10 mouse cellular contexts compared by ENCODE assay signal in the genomic region with DNA sequence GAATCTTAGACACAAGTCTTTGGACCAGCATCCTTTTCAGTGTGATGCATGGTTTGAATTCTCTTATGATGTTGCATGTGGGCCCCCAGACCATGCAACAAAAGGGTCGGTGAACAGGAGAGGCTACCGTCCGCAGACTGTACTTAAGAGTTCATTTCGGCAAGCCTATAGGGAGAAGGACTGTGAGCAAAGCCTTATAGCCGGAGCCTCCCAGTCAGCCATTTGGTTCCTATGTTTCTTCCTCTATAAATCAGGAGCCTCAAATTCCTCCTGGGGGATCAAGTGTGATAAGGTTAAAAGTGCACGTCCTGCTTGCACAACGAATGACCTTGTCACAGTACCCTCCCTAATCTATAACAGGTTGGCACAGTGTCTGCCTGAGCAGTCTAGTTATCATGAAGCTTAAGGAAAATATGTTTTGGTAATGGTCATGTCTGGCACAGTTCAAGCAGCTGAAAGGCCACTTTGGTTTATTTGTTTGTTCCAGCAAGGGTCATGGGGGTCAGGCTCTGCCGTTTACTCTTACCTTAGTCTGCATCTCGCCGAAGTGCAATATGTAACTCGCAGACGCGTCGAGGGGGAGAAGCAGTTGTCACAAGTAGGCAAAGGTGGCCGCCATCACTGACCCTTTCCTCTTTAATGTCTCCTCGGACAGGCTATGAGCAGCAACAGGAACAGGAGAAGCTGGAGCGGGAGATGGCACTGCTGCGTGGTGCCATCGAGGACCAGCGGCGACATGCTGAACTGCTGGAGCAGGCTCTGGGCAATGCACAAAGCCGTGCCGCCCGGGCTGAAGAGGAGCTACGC. TPM values are rescaled to one million over a fixed set of nuclear protein-coding genes. Genes with fewer than 3 reads are reported as not detected.
DNase-seq lines count a peak whose midpoint lies in the region; ATAC-seq and TF ChIP-seq lines count a peak whose summit lies in the region.
"Had no signal": no experiment of that assay in that cellular context is flagged by ENCODE, and none has a peak within 500 bp of the region (broad histone marks: within the 10 kb centered on the region; RNA-seq: fewer than 3 reads in every experiment).

No protein-coding gene starts in this region.

- no peak for TF ChIP-seq CTCF in heart, adult 2 months (IDR thresholded peaks at IDR 0.05)
- TF ChIP-seq CTCF in kidney, adult 2 months (conservative IDR thresholded peaks at IDR 0.05; ENCODE audit: insufficient read depth, insufficient read length, low read depth, low read length) = no peak

- TF ChIP-seq POLR2A in heart, adult 2 months (IDR thresholded peaks at IDR 0.05; ENCODE audit: insufficient read depth, low read depth, low read length) = no peak
- TF ChIP-seq POLR2A in kidney, adult 2 months (IDR thresholded peaks at IDR 0.05; ENCODE audit: low read depth, low read length) = no peak

- H3K27ac ChIP-seq in heart, adult 2 months = peak overlapping the region; percentile 94
- no peak overlapping the region for H3K27ac ChIP-seq in midbrain, embryonic 11.5 days (ENCODE audit: low read depth, low read length)
- H3K27ac ChIP-seq in midbrain, embryonic 14.5 days (replicated peaks; ENCODE audit: low read depth, low read length) = no peak overlapping the region
- H3K27ac ChIP-seq in kidney, adult 2 months (ENCODE audit: insufficient read depth, low read depth, low read length) = peak overlapping the region; percentile 93

- H3K27me3 ChIP-seq in heart, adult 2 months (ENCODE audit: control insufficient read depth, insufficient read depth, low read length) = no peaks in the 10 kb centered on the region
- H3K27me3 ChIP-seq in midbrain, embryonic 11.5 days (ENCODE audit: control insufficient read depth, insufficient read depth, low read length) = no peaks in the 10 kb centered on the region
- H3K27me3 ChIP-seq in midbrain, embryonic 14.5 days (ENCODE audit: control insufficient read depth, insufficient read depth, low read length) = no peaks in the 10 kb centered on the region
- H3K27me3 ChIP-seq in kidney, adult 2 months (replicated peaks; ENCODE audit: control insufficient read depth, insufficient read depth, low read length) = no peaks in the 10 kb centered on the region
- H3K27me3 ChIP-seq: embryonic facial prominence, embryonic 15.5 days had no signal

- H3K9ac ChIP-seq in heart, adult 2 months (ENCODE audit: low read depth, low read length) = no peak overlapping the region
- no peak overlapping the region for H3K9ac ChIP-seq in midbrain, embryonic 11.5 days (ENCODE audit: low read length)
- H3K9ac ChIP-seq in midbrain, embryonic 14.5 days (replicated peaks; ENCODE audit: low read length) = no peak overlapping the region
- H3K9ac ChIP-seq: embryonic facial prominence, embryonic 15.5 days had no signal

- no peak for TF ChIP-seq EP300 in heart, adult 2 months (IDR thresholded peaks at IDR 0.05; ENCODE audit: insufficient read depth, low read depth, low read length)

- peaks cover 41% of the 10 kb centered on the region for H3K4me1 ChIP-seq in heart, adult 2 months (ENCODE audit: control insufficient read depth, insufficient read depth, low read length)
- H3K4me1 ChIP-seq in midbrain, embryonic 11.5 days (ENCODE audit: control insufficient read depth, insufficient read depth, low read length) = peaks cover 37% of the 10 kb centered on the region
- H3K4me1 ChIP-seq in midbrain, embryonic 14.5 days (ENCODE audit: control insufficient read depth, insufficient read depth, low read length) = peaks cover 36% of the 10 kb centered on the region
- H3K4me1 ChIP-seq in kidney, adult 2 months (ENCODE audit: control insufficient read depth, insufficient read depth, low read length) = peaks cover 71% of the 10 kb centered on the region

- H3K36me3 ChIP-seq in heart, adult 2 months (ENCODE audit: control insufficient read depth, insufficient read depth, low read length) = peaks cover 79% of the 10 kb centered on the region
- peaks cover 69% of the 10 kb centered on the region for H3K36me3 ChIP-seq in midbrain, embryonic 11.5 days (ENCODE audit: control insufficient read depth, insufficient read depth, low read length)
- H3K36me3 ChIP-seq in midbrain, embryonic 14.5 days (ENCODE audit: control insufficient read depth, insufficient read depth, low read length) = peaks cover 100% of the 10 kb centered on the region
- H3K36me3 ChIP-seq in kidney, adult 2 months (ENCODE audit: control insufficient read depth, insufficient read depth, low read length) = peaks cover 40% of the 10 kb centered on the region

- H3K9me3 ChIP-seq in midbrain, embryonic 11.5 days (ENCODE audit: control insufficient read depth, low read length) = no peaks in the 10 kb centered on the region
- no peaks in the 10 kb centered on the region for H3K9me3 ChIP-seq in midbrain, embryonic 14.5 days (ENCODE audit: control insufficient read depth, low read length)
- H3K9me3 ChIP-seq: embryonic facial prominence, embryonic 15.5 days had no signal

- intact Hi-C loops in heart, adult 2 months (cut with DNase I) = loop anchor here (2.0 kb wide), 1 partner anchor 29 kb away; no protein-coding TSS in a partner anchor
- intact Hi-C loops in gastrocnemius, postnatal 14 days (cut with DNase I; ENCODE audit: low total_unique reads) = no loop called here

- H3K4me3 ChIP-seq in heart, adult 2 months = no peak overlapping the region
- H3K4me3 ChIP-seq in midbrain, embryonic 11.5 days (ENCODE audit: low read depth, low read length) = no peak overlapping the region
- no peak overlapping the region for H3K4me3 ChIP-seq in midbrain, embryonic 14.5 days (replicated peaks; ENCODE audit: low read depth, low read length)
- H3K4me3 ChIP-seq in kidney, adult 2 months (ENCODE audit: insufficient read depth, low read depth, low read length) = no peak overlapping the region
- H3K4me3 ChIP-seq: embryonic facial prominence, embryonic 15.5 days had no signal

- peak in 1 of 2 experiments; percentile 37 for DNase-seq in heart, adult 2 months
- DNase-seq in heart, adult 9 months (ENCODE audit: low spot score in 2 of 2) = no peak
- peak; percentile 79 for DNase-seq in midbrain, embryonic 11.5 days (ENCODE audit: low spot score, missing footprints)
- DNase-seq in midbrain, embryonic 14.5 days = no peak
- DNase-seq in kidney, adult 2 months = peak; percentile 45
- DNase-seq in thymus, postnatal 4 days = no peak
- DNase-seq in gastrocnemius, postnatal 14 days = no peak
- no peak for DNase-seq in layer of hippocampus, postnatal 25 days (ENCODE audit: extremely low spot score in 1 of 2, low spot score in 1 of 2)
- DNase-seq: cerebellum, adult 9-10 months had no signal

- no peaks in the 10 kb centered on the region; the same call in 1 of the 2 replicates for H3K79me2 ChIP-seq in heart, adult 2 months (replicated peaks; ENCODE audit: control insufficient read depth, insufficient read depth, low read length)

- no peak overlapping the region for H3K4me2 ChIP-seq in midbrain, embryonic 11.5 days
- H3K4me2 ChIP-seq in midbrain, embryonic 14.5 days (ENCODE audit: low read length) = no peak overlapping the region
- H3K4me2 ChIP-seq: embryonic facial prominence, embryonic 15.5 days had no signal

- 65% methylated on average over 25 of the region's 25 CpGs for WGBS in heart, adult 2 months
- WGBS in midbrain, embryonic 11.5 days = 90% methylated on average over 25 of the region's 25 CpGs
- WGBS in midbrain, embryonic 14.5 days = 93% methylated on average over 25 of the region's 25 CpGs
- 62% methylated on average over 25 of the region's 25 CpGs for WGBS in kidney, adult 2 months

- ATAC-seq in midbrain, embryonic 11.5 days (ENCODE audit: low FRiP score) = no peak
- ATAC-seq in midbrain, embryonic 14.5 days (ENCODE audit: low FRiP score, low TSS enrichment) = no peak

RNA-seq across cellular contexts. Expression of a gene that starts 11.4 kb away (rescaled TPM):
- total RNA-seq in heart, adult 2 months (2021) = 10 to 100 TPM; 56.5 to 66.3 TPM
- 25.9 and 28.3 TPM in 2 replicates for polyA plus RNA-seq in heart, adult 2 months (2012; rRNA removed)
- 47.0 and 58.0 TPM in 2 replicates for polyA plus RNA-seq in midbrain, embryonic 11.5 days (2014; fragmentation: Nextera tagmentation; extraction: Ambion mirVana)
- 61.0 and 77.7 TPM in 2 replicates for polyA plus RNA-seq in midbrain, embryonic 14.5 days (2014; fragmentation: Nextera tagmentation; extraction: Ambion mirVana)
- polyA plus RNA-seq in kidney, adult 2 months (2012; rRNA removed) = 37.7 and 40.5 TPM in 2 replicates
- total RNA-seq in gastrocnemius, postnatal 14 days (2021) = 10 to 100 TPM; 19.4 to 25.0 TPM
- total RNA-seq in layer of hippocampus, postnatal 25 days (2021) = 10 to 100 TPM; 19.1 to 24.1 TPM

Comparison
In these comparisons a context has a peak if more than half of its experiments do, and no peak if none do; other contexts are left out.
1. DNase-seq: peak in midbrain, embryonic 11.5 days (single experiment) and kidney, adult 2 months (single experiment); none in heart, adult 9 months (0 of 2), midbrain, embryonic 14.5 days (single experiment), thymus, postnatal 4 days (single experiment), gastrocnemius, postnatal 14 days (single experiment) and layer of hippocampus, postnatal 25 days (0 of 2).
2. H3K27ac ChIP-seq: peak in heart, adult 2 months (single experiment) and kidney, adult 2 months (single experiment); none in midbrain, embryonic 11.5 days (single experiment) and midbrain, embryonic 14.5 days (single experiment).